Mouse (Mus musculus) lung, adult 10 weeks (tissue): Measurements from ENCODE around the gene Scube3. TPM values are rescaled to one million over a fixed set of nuclear protein-coding genes. Genes with fewer than 3 reads are reported as not detected.

Source experiments
- polyA plus RNA-seq: library from polyadenylated mRNA; stranded (reverse); fragments of 350-450 nt; fragmentation: Illumina TruSeq; extraction: RNeasy Lipid Tissue Mini Kit (QIAGEN cat#74804); gene quantifications from one replicate; pipeline ENCODE4 v1.2.3, GENCODE M21; 2014; ENCODE audit warnings: low read depth, low replicate concordance; ENCODE audit not compliant: insufficient read depth

Scube3 gene
- polyA plus RNA-seq, result 1.4 TPM

DNA sequence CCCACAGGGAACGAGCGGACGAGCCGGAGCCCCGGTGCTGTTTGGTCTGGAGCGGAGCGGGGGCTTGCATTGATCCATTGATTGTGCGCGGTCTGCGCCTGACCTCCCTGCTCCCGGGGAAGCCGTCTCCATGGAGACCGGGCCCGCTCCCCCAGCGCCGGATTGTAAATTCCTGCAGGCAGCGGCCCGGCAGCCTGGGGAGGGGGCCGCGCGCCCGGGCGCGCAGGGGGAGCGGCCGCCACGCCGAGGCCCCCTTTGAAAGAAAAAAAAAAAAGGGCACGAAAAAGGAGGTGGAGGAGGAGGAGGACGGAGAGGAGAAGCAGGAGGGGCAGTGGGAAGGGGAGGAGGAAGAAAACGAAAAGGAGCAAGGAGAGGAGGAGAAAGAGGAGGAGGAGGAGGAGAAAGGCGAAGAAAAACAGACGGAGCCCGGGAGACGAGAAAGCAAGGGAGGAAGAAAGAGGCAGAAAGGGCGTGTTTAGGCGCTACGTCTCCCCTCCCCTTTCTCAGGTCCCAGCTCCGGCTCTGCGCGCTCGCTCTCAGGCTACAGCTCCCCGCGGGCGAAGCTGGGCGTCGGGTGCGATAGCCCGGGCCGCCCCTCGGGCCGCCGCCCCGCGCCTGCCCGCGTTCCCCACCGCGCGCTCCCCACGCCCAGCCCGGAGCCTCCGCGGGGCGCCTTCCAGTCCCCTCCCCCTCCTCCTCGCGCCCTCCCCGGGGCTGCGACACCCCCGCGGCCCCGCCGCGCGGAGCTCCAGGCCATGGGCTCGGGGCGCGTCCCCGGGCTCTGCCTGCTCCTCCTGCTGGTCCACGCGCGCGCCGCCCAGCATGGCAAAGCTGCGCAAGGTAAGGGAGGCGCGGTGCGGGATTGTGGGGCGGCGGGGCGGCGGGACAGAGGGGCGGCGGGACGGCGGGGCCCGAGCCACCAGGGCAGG, at the start of gene Scube3:
Gene Scube3, plus strand, starts transcription at position 371 of the 929 bp plus-strand sequence.

GRCm38 (mm10) chr17:28176775-28177539, 35.0 kb downstream of the Scube3 start, which contains the start of gene Zfp523:
TSS of gene Zfp523 (plus strand) at chr17:28177129.

DNA sequence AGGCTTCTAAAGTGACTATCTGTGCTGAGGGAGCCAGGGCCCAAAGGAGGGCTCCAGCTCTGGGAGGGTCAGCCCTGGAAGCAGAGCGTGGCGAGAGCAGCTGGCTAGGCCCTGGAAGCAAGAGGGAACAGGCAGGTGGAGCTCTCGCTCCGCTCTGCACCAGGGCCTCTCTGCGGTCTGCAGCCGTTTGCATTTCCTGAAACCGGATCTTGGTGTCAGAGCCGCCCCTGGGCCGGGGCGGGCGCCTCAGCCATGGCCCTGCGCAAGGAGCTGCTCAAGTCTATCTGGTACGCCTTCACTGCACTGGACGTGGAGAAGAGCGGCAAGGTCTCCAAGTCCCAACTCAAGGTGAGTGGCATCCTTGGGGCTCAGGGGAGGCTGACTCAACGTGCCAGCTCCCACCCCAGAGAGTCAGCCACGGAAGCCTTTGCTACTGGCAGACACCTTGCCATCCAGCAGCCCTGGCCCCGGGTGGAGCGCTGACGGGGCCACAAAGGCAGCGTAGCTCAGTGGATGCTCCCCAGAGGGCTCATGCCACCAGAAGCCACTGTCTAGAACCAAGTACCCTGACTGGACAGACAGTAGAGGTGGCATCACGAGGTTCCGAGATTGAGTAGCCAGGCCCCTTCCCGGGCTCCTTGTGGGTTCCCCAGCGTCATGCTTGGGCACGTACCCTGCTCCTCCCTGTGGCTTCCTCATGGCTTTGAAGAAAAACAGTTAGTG, 65.8 kb downstream of the Scube3 start, which contains the start of gene Def6:
Gene Def6, plus strand, starts transcription at position 188 of the 723 bp plus-strand sequence.

Other genes with a start within 250 kb of the Scube3 start
- gene Anks1, start 232.8 kb upstream of the Scube3 start, polyA plus RNA-seq, result 21.2 TPM
- gene Taf11, start 232.3 kb upstream of the Scube3 start, polyA plus RNA-seq, result 33.1 TPM
- 6.4 TPM for gene Tcp11, start 61.5 kb upstream of the Scube3 start, polyA plus RNA-seq
- 17.6 TPM for gene Zfp523, start 35.0 kb downstream of the Scube3 start, polyA plus RNA-seq
- 7.7 TPM for gene Def6, start 65.6 kb downstream of the Scube3 start, polyA plus RNA-seq
- gene Ppard, start 90.6 kb downstream of the Scube3 start, polyA plus RNA-seq, result 9.8 TPM
- 20.7 TPM for gene Fance, start 171.4 kb downstream of the Scube3 start, polyA plus RNA-seq
- gene Rpl10a, start 186.3 kb downstream of the Scube3 start, polyA plus RNA-seq, result 991 TPM
- 11.4 TPM for gene Tead3, start 208.7 kb downstream of the Scube3 start, polyA plus RNA-seq
- 2.1 TPM for gene Tulp1, start 223.1 kb downstream of the Scube3 start, polyA plus RNA-seq